In genomic region chr4:132292988-132293387, GRCm38 (mm10) we compare ENCODE assay signal across 10 mouse cellular contexts. TPM values are rescaled to one million over a fixed set of nuclear protein-coding genes. Genes with fewer than 3 reads are reported as not detected.
A peak's percentile ranks its signal among the peaks of the same experiment; 100 is the strongest.
DNase-seq lines count a peak whose midpoint lies in the region; ATAC-seq and TF ChIP-seq lines count a peak whose summit lies in the region.
"Had no signal": no experiment of that assay in that cellular context is flagged by ENCODE, and none has a peak within 500 bp of the region (broad histone marks: within the 10 kb centered on the region; RNA-seq: fewer than 3 reads in every experiment).

No protein-coding gene starts in this region.

- no peaks in the 10 kb centered on the region for H3K9me3 ChIP-seq in kidney, embryonic 15.5 days (replicated peaks)
- H3K9me3 ChIP-seq: hindbrain, embryonic 15.5 days had no signal

- TF ChIP-seq POLR2A in kidney, adult 2 months (IDR thresholded peaks at IDR 0.05; ENCODE audit: low read depth, low read length), result no peak

- WGBS in kidney, adult 2 months, result 50% methylated on average over 4 of the region's 4 CpGs
- WGBS in kidney, embryonic 15.5 days, result 47% methylated on average over 4 of the region's 4 CpGs

- TF ChIP-seq CTCF in kidney, adult 2 months (conservative IDR thresholded peaks at IDR 0.05; ENCODE audit: insufficient read depth, insufficient read length, low read depth, low read length), result peak; percentile 70

- DNase-seq in adrenal gland, adult (ENCODE audit: inconsistent age in 2 of 2, low spot score in 1 of 2), result peak; percentile 44 to 76
- no peak for DNase-seq in adrenal gland, adult 8-10 months
- DNase-seq in kidney, adult 2 months, result peak; percentile 72
- DNase-seq in thymus, postnatal 4 days, result peak; percentile 31
- no peak for DNase-seq in thymus, postnatal 0 days (ENCODE audit: low spot score)
- DNase-seq in right cerebral cortex, postnatal 4 days, result peak; percentile 59
- no peak for DNase-seq in spleen, adult 18-20 months

- no peaks in the 10 kb centered on the region for H3K27me3 ChIP-seq in kidney, adult 2 months (replicated peaks; ENCODE audit: control insufficient read depth, insufficient read depth, low read length)
- no peaks in the 10 kb centered on the region for H3K27me3 ChIP-seq in kidney, embryonic 15.5 days
- H3K27me3 ChIP-seq: hindbrain, embryonic 15.5 days; midbrain, embryonic 12.5 days had no signal

- H3K36me3 ChIP-seq in kidney, adult 2 months (ENCODE audit: control insufficient read depth, insufficient read depth, low read length), result no peaks in the 10 kb centered on the region
- peaks cover 40% of the 10 kb centered on the region for H3K36me3 ChIP-seq in kidney, embryonic 15.5 days

- no peak overlapping the region for H3K4me3 ChIP-seq in kidney, adult 2 months (ENCODE audit: insufficient read depth, low read depth, low read length)
- no peak overlapping the region for H3K4me3 ChIP-seq in kidney, embryonic 15.5 days (replicated peaks)
- H3K4me3 ChIP-seq: hindbrain, embryonic 15.5 days; midbrain, embryonic 12.5 days had no signal

- no peak overlapping the region for H3K9ac ChIP-seq in kidney, embryonic 15.5 days
- H3K9ac ChIP-seq: hindbrain, embryonic 15.5 days; midbrain, embryonic 12.5 days had no signal

- H3K4me2 ChIP-seq in kidney, embryonic 15.5 days, result no peak overlapping the region
- H3K4me2 ChIP-seq: hindbrain, embryonic 15.5 days; midbrain, embryonic 12.5 days had no signal

- H3K27ac ChIP-seq in kidney, adult 2 months (ENCODE audit: insufficient read depth, low read depth, low read length), result no peak overlapping the region
- no peak overlapping the region for H3K27ac ChIP-seq in kidney, embryonic 15.5 days
- H3K27ac ChIP-seq: hindbrain, embryonic 15.5 days; midbrain, embryonic 12.5 days had no signal

- peaks cover 4% of the 10 kb centered on the region; the same call in 1 of the 2 replicates for H3K4me1 ChIP-seq in kidney, adult 2 months (ENCODE audit: control insufficient read depth, insufficient read depth, low read length)
- H3K4me1 ChIP-seq in kidney, embryonic 15.5 days, result no peaks in the 10 kb centered on the region
- H3K4me1 ChIP-seq: hindbrain, embryonic 15.5 days; midbrain, embryonic 12.5 days had no signal

- ATAC-seq in kidney, embryonic 15.5 days (replicated peaks; ENCODE audit: low FRiP score), result no peak

RNA-seq across cellular contexts. Expression of gene Rab42, which starts 10.2 kb away (rescaled TPM):
- 1 to 10 TPM; 2.6 to 5.1 (median 3.9) TPM for total RNA-seq in adrenal gland, adult 8-10 months (2022)
- 7.2 and 8.9 TPM in 2 replicates for polyA plus RNA-seq in kidney, adult 2 months (2012; rRNA removed)
- polyA plus RNA-seq in kidney, embryonic 15.5 days (2015; fragmentation: Nextera tagmentation; extraction: Ambion mirVana), result 3.3 and 3.5 TPM in 2 replicates
- 10.8 and 11.9 TPM in 2 replicates for polyA plus RNA-seq in thymus, postnatal 0 days (2015; fragmentation: Nextera tagmentation; extraction: Ambion mirVana)

RNA-seq across cellular contexts. Expression of gene Taf12, which starts 18.8 kb away (rescaled TPM):
- 10 to 100 TPM; 25.6 to 33.0 (median 29.5) TPM for total RNA-seq in adrenal gland, adult 8-10 months (2022)
- polyA plus RNA-seq in kidney, adult 2 months (2012; rRNA removed), result 12.2 and 15.0 TPM in 2 replicates
- polyA plus RNA-seq in kidney, embryonic 15.5 days (2015; fragmentation: Nextera tagmentation; extraction: Ambion mirVana), result 47.7 and 48.3 TPM in 2 replicates
- polyA plus RNA-seq in thymus, postnatal 0 days (2015; fragmentation: Nextera tagmentation; extraction: Ambion mirVana), result 83.0 and 92.5 TPM in 2 replicates

RNA-seq across cellular contexts. Expression of gene Gmeb1, which starts 31.6 kb away (rescaled TPM):
- total RNA-seq in adrenal gland, adult 8-10 months (2022), result 10 to 100 TPM; 16.3 to 24.8 (median 19.3) TPM
- 10.7 and 12.8 TPM in 2 replicates for polyA plus RNA-seq in kidney, adult 2 months (2012; rRNA removed)
- polyA plus RNA-seq in kidney, embryonic 15.5 days (2015; fragmentation: Nextera tagmentation; extraction: Ambion mirVana), result 40.0 and 40.1 TPM in 2 replicates
- 32.8 and 43.6 TPM in 2 replicates for polyA plus RNA-seq in thymus, postnatal 0 days (2015; fragmentation: Nextera tagmentation; extraction: Ambion mirVana)

RNA-seq across cellular contexts. Expression of gene Trnau1ap, which starts 36.4 kb away (rescaled TPM):
- 10 to 100 TPM; 29.4 to 44.1 (median 41.8) TPM for total RNA-seq in adrenal gland, adult 8-10 months (2022)
- polyA plus RNA-seq in kidney, adult 2 months (2012; rRNA removed), result 24.4 and 30.2 TPM in 2 replicates
- polyA plus RNA-seq in kidney, embryonic 15.5 days (2015; fragmentation: Nextera tagmentation; extraction: Ambion mirVana), result 73.6 and 80.5 TPM in 2 replicates
- polyA plus RNA-seq in thymus, postnatal 0 days (2015; fragmentation: Nextera tagmentation; extraction: Ambion mirVana), result 53.2 and 55.1 TPM in 2 replicates

Comparison
In these comparisons a context has a peak if more than half of its experiments do, and no peak if none do; other contexts are left out.
1. DNase-seq: peak in adrenal gland, adult (2 of 2), kidney, adult 2 months (single experiment), thymus, postnatal 4 days (single experiment) and right cerebral cortex, postnatal 4 days (single experiment); none in adrenal gland, adult 8-10 months (single experiment), thymus, postnatal 0 days (single experiment) and spleen, adult 18-20 months (0 of 2).